Mouse (Mus musculus) cerebellum, adult 8-10 months (tissue): ENCODE data around the gene Zfp74.

Experiments used
- DNase-seq: peaks from one replicate; pipeline ENCODE4 v3.0.0; 2022

The Zfp74 gene

GRCm38 (mm10) chr7:29943720-29944119, 10.2 kb downstream of the Zfp74 start:
- no peak for DNase-seq

- DNase-seq: no peak
Observed at GRCm38 (mm10) chr7:29942740-29943139, 11.1 kb downstream of the Zfp74 start.

- DNase-seq: no peak
Observed at GRCm38 (mm10) chr7:29941027-29941426, 12.9 kb downstream of the Zfp74 start.

- no peak for DNase-seq
Observed at GRCm38 (mm10) chr7:29938856-29939255, 15.0 kb downstream of the Zfp74 start.

GRCm38 (mm10) chr7:29922780-29923179, 31.1 kb downstream of the Zfp74 start:
- no peak for DNase-seq

- no peak for DNase-seq
Observed at GRCm38 (mm10) chr7:29921439-29922093, 32.3 kb downstream of the Zfp74 start.

GRCm38 (mm10) chr7:29918062-29918453, 35.8 kb downstream of the Zfp74 start:
- no peak for DNase-seq

- no peak for DNase-seq
Observed at GRCm38 (mm10) chr7:29917371-29918061, 36.4 kb downstream of the Zfp74 start.

- no peak for DNase-seq
Observed at GRCm38 (mm10) chr7:29912172-29912571, 41.7 kb downstream of the Zfp74 start.

- no peak for DNase-seq
Observed at GRCm38 (mm10) chr7:29910252-29910651, 43.6 kb downstream of the Zfp74 start.

GRCm38 (mm10) chr7:29908130-29908950, 45.5 kb downstream of the Zfp74 start, which contains the start of gene Zfp383:
TSS of gene Zfp383 (plus strand) at chr7:29908223.
- DNase-seq: peak; percentile 76

- DNase-seq: peak; percentile 20
Observed at GRCm38 (mm10) chr7:29907206-29907605, 46.7 kb downstream of the Zfp74 start.

- peak; percentile 31 for DNase-seq
Observed at GRCm38 (mm10) chr7:29906682-29907058, 47.2 kb downstream of the Zfp74 start.

GRCm38 (mm10) chr7:29905966-29906681, 47.8 kb downstream of the Zfp74 start, which contains the start of gene Zfp27:
TSS of gene Zfp27 (minus strand) at chr7:29906572.
- peak; percentile 70 for DNase-seq

GRCm38 (mm10) chr7:29904101-29904500, 49.8 kb downstream of the Zfp74 start:
- DNase-seq: no peak

- DNase-seq: no peak
Observed at GRCm38 (mm10) chr7:29898351-29898750, 55.5 kb downstream of the Zfp74 start.

- DNase-seq: no peak
Observed at GRCm38 (mm10) chr7:29892756-29893155, 61.1 kb downstream of the Zfp74 start.

GRCm38 (mm10) chr7:29890501-29890900, 63.4 kb downstream of the Zfp74 start:
- no peak for DNase-seq

GRCm38 (mm10) chr7:29880916-29881315, 73.0 kb downstream of the Zfp74 start:
- DNase-seq: no peak
